ENCODE assay signal across 30 mouse cellular contexts in genomic region chr4:146492439-146492838, GRCm38 (mm10). TPM values are rescaled to one million over a fixed set of nuclear protein-coding genes. Genes with fewer than 3 reads are reported as not detected.
"Had no signal": no experiment of that assay in that cellular context is flagged by ENCODE, and none has a peak within 500 bp of the region (broad histone marks: within the 10 kb centered on the region; RNA-seq: fewer than 3 reads in every experiment).

No protein-coding gene starts in this region.

- H3K27me3 ChIP-seq: heart, embryonic 13.5 days; heart, embryonic 15.5 days; hindbrain, embryonic 13.5 days; hindbrain, embryonic 15.5 days; kidney, embryonic 15.5 days; limb, embryonic 12.5 days had no signal

- H3K27ac ChIP-seq: heart, adult 2 months; heart, embryonic 13.5 days; heart, embryonic 15.5 days; hindbrain, embryonic 13.5 days; hindbrain, embryonic 15.5 days; hindbrain, postnatal 0 days; kidney, embryonic 15.5 days; kidney, postnatal 0 days; left cerebral cortex, adult 2 months; limb, embryonic 10.5 days; limb, embryonic 12.5 days had no signal

- H3K36me3 ChIP-seq: heart, embryonic 13.5 days; heart, embryonic 15.5 days; hindbrain, embryonic 13.5 days; hindbrain, embryonic 15.5 days; kidney, embryonic 15.5 days; limb, embryonic 10.5 days; limb, embryonic 12.5 days had no signal

- H3K4me2 ChIP-seq: heart, embryonic 11.5 days; heart, embryonic 13.5 days; heart, embryonic 15.5 days; hindbrain, embryonic 13.5 days; hindbrain, embryonic 15.5 days; kidney, embryonic 15.5 days; limb, embryonic 12.5 days had no signal

- H3K4me1 ChIP-seq: heart, embryonic 13.5 days; heart, embryonic 15.5 days; hindbrain, embryonic 13.5 days; hindbrain, embryonic 15.5 days; kidney, embryonic 15.5 days; limb, embryonic 10.5 days; limb, embryonic 12.5 days had no signal

- H3K9ac ChIP-seq: forebrain, postnatal 0 days; heart, embryonic 13.5 days; heart, embryonic 15.5 days; hindbrain, embryonic 13.5 days; hindbrain, embryonic 15.5 days; kidney, embryonic 15.5 days; limb, embryonic 12.5 days had no signal

- H3K4me3 ChIP-seq: heart, adult 2 months; heart, embryonic 13.5 days; heart, embryonic 15.5 days; hindbrain, embryonic 13.5 days; hindbrain, embryonic 15.5 days; kidney, embryonic 15.5 days; left cerebral cortex, adult 2 months; limb, embryonic 10.5 days; limb, embryonic 12.5 days had no signal

- ATAC-seq: forebrain, postnatal 0 days; hindbrain, postnatal 0 days; intestine, embryonic 16.5 days had no signal

- DNase-seq: forebrain, postnatal 0 days; gastrocnemius, postnatal 14 days; gastrocnemius, postnatal 36 days; heart, adult 11 months; heart, adult 2 months; heart, postnatal 14 days; heart, postnatal 36 days; kidney, adult 11 months; kidney, adult 2 months; kidney, adult 9 months; kidney, postnatal 14 days; kidney, postnatal 36 days; layer of hippocampus, adult 9-11 months; layer of hippocampus, postnatal 36 days; liver had no signal

RNA-seq across cellular contexts. Expression of gene Zfp981, which starts 9.4 kb away (rescaled TPM):
- polyA plus RNA-seq: forebrain, postnatal 0 days; gonadal fat pad, adult 2 months; heart, embryonic 13.5 days; heart, postnatal 0 days; intestine, embryonic 16.5 days; kidney, adult 2 months; large intestine, adult 2 months had no signal
